Mouse (Mus musculus) limb, embryonic 10.5 days (tissue): ENCODE results near the gene Fam107a. TPM values are rescaled to one million over a fixed set of nuclear protein-coding genes. Genes with fewer than 3 reads are reported as not detected.

Experiments
- polyA plus RNA-seq: library from polyadenylated mRNA; unstranded; fragments of >200 nt; fragmentation: Nextera tagmentation; extraction: Ambion mirVana; gene quantifications from 2 replicates; pipeline ENCODE4 v1.2.1, GENCODE M21; 2016

Fam107a gene
- polyA plus RNA-seq, 1 experiment from 2014 or later = 0.96 TPM

Other genes starting within 250 kb of the Fam107a start
- gene Rpp14, start 237.7 kb downstream of the Fam107a start, polyA plus RNA-seq = 51.3 and 53.6 TPM in 2 replicates
- gene Pxk, start 219.8 kb downstream of the Fam107a start, polyA plus RNA-seq = 15.7 and 21.7 TPM in 2 replicates
- 208 and 229 TPM in 2 replicates for gene Pdhb, start 145.0 kb downstream of the Fam107a start, polyA plus RNA-seq
- gene Kctd6, start 103.9 kb downstream of the Fam107a start, polyA plus RNA-seq = 8.5 and 9.7 TPM in 2 replicates
- gene Acox2, start 58.7 kb downstream of the Fam107a start, polyA plus RNA-seq = 0.11 TPM in 1 of 2 replicates, not detected in the other
- gene Oit1, start 60.7 kb upstream of the Fam107a start, polyA plus RNA-seq = not detected in 2 replicates